Mouse (Mus musculus) ovary, adult 10 weeks (tissue): ENCODE data around the gene Mab21l2. TPM values are rescaled to one million over a fixed set of nuclear protein-coding genes. Genes with fewer than 3 reads are reported as not detected.

ENCODE experiments used
- polyA plus RNA-seq: library from polyadenylated mRNA; stranded (reverse); fragments of 350-450 nt; fragmentation: Illumina TruSeq; extraction: RNeasy Lipid Tissue Mini Kit (QIAGEN cat#74804); gene quantifications from one replicate; pipeline ENCODE4 v1.2.3, GENCODE M21; 2014

Gene Mab21l2
- polyA plus RNA-seq, result 0.37 TPM

DNA sequence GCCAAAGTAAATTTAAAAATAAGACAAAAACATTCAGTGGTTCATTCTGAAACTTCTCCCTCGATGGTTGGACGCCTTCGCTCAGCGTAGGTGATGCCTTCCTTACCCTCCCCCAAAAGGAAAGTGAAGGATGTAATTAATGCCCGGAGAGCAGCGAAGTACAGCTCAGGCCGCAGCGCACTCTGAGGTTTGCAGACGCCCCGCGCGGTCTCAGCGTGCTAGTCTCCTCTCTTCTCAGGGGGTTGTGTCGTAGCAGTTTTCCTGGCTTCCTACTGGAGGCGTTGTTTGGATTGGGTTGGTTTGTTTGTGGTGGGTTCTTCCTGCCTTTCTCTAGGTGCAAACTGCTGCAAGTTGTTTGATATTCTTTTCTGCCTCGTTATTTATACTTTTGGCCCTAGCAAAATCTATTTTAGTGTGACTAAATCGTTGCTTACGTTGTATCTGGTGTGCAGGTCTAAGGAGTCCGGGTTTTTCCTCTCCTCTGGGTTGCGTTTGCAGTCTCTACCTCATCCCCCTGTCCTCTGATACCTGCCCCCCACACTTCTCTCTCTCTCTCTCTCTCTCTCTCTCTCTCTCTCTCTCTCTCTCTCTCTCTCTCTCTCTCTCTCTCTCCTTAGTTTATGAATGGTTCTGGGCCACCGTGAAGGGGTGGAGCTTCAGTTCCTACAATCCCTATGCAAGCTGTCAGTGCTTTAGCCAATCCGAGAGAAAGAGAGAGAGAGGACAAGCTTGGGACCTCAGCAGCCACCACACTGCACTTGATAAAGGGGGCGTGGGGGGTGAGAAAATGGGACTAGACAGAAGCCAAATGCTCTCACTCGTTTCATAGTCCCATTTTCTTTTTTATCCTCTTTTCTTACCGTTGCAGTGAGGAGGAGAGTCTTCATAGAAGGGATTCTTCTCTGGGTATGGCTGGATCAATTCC, at the start of gene Mab21l2:
Mab21l2 (minus strand) TSS at position 539 of the 925 bp plus-strand sequence.

